Mouse (Mus musculus) testis, adult 2 months (tissue): Measurements from ENCODE around the gene Fitm1.

Experiments
- CTCF ChIP-seq: fragments of 200-500 bp; IDR thresholded peaks from 2 replicates; pipeline ENCODE4 v1.5.1; 2012; ENCODE audit warnings: low read depth, mild to moderate bottlenecking, inconsistent platforms, low read length, moderate library complexity; ENCODE audit not compliant: control insufficient read depth, insufficient read depth, insufficient replicate concordance
- POLR2A ChIP-seq: fragments of 200-500 bp; IDR thresholded peaks from 2 replicates; pipeline ENCODE4 v1.6.1; 2012; ENCODE audit warnings: low read depth, mild to moderate bottlenecking, inconsistent platforms, low read length, moderate library complexity; ENCODE audit not compliant: control insufficient read depth

- no peak for TF ChIP-seq CTCF
- no peak for TF ChIP-seq POLR2A
These were observed 25.2 kb upstream of the Fitm1 start for GRCm38 (mm10) chr14:55550191-55550590.
